ENCODE assay signal across 10 mouse cellular contexts in genomic region chr7:43928521-43928920, GRCm38 (mm10). TPM values are rescaled to one million over a fixed set of nuclear protein-coding genes. Genes with fewer than 3 reads are reported as not detected.
DNase-seq lines count a peak whose midpoint lies in the region; ATAC-seq and TF ChIP-seq lines count a peak whose summit lies in the region.
"Had no signal": no experiment of that assay in that cellular context is flagged by ENCODE, and none has a peak within 500 bp of the region (broad histone marks: within the 10 kb centered on the region; RNA-seq: fewer than 3 reads in every experiment).

No protein-coding gene starts in this region.

- DNase-seq in adrenal gland, adult 2 months = peak; percentile 21
- DNase-seq in adrenal gland, postnatal 25 days = no peak
- DNase-seq in lung, adult 2 months = no peak
- DNase-seq in lung, postnatal 25 days (ENCODE audit: low spot score) = no peak
- peak; percentile 13 for DNase-seq in embryo, embryonic 9.5 days (ENCODE audit: extremely low spot score)
- no peak for DNase-seq in gastrocnemius, adult 18-20 months (ENCODE audit: low spot score)
- DNase-seq in T-cell, adult 2 months (ENCODE audit: low spot score) = no peak

- ATAC-seq in megakaryocyte, adult 5-6 weeks (ENCODE audit: poor library complexity, severe bottlenecking) = peak; percentile 53

- no peak overlapping the region for H3K4me3 ChIP-seq in lung, adult 2 months (replicated peaks; ENCODE audit: extremely low read depth, low read depth, low read length)
- H3K4me3 ChIP-seq: myocyte had no signal

- H3K4me1 ChIP-seq in lung, adult 2 months (ENCODE audit: control insufficient read depth, insufficient read depth, low read length) = no peaks in the 10 kb centered on the region

- peak; percentile 18; the same call in 1 of the 2 replicates for TF ChIP-seq CTCF in lung, adult 2 months (IDR thresholded peaks at IDR 0.05; ENCODE audit: insufficient read depth, low read length)

- no peak for TF ChIP-seq POLR2A in lung, adult 2 months (IDR thresholded peaks at IDR 0.05; ENCODE audit: borderline replicate concordance, extremely low read depth, low read depth, low read length)

- WGBS in lung, adult 2 months = 38% methylated on average over 4 of the region's 4 CpGs

RNA-seq across cellular contexts. Expression of gene Klk15, which starts 5.0 kb away (rescaled TPM):
- not detected for total RNA-seq in adrenal gland, adult 2 months (2021)
- polyA plus RNA-seq in adrenal gland, adult 2 months (2012; rRNA removed) = not detected in 2 replicates
- not detected in 2 replicates for total RNA-seq in adrenal gland, postnatal 25 days (2021)
- polyA plus RNA-seq in lung, adult 2 months (2012; rRNA removed) = not detected in 2 replicates
- 0.55 TPM in 1 of 2 replicates, not detected in the other for total RNA-seq in megakaryocyte, adult 5-6 weeks (2015)
- total RNA-seq in megakaryocyte, adult 5-6 weeks (2017) = not detected in 2 replicates
- total RNA-seq in gastrocnemius, adult 18-20 months (2021) = not detected
- polyA plus RNA-seq: C2C12, myocyte had no signal

RNA-seq across cellular contexts. Expression of gene Klk1b8, which starts 21.9 kb away (rescaled TPM):
- not detected for total RNA-seq in adrenal gland, adult 2 months (2021)
- polyA plus RNA-seq in adrenal gland, adult 2 months (2012; rRNA removed) = not detected in 2 replicates
- not detected in 2 replicates for total RNA-seq in adrenal gland, postnatal 25 days (2021)
- not detected in 2 replicates for polyA plus RNA-seq in lung, adult 2 months (2012; rRNA removed)
- not detected in 2 replicates for total RNA-seq in megakaryocyte, adult 5-6 weeks (2015)
- total RNA-seq in megakaryocyte, adult 5-6 weeks (2017) = not detected in 2 replicates
- not detected for total RNA-seq in gastrocnemius, adult 18-20 months (2021)
- polyA plus RNA-seq: C2C12, myocyte had no signal

RNA-seq across cellular contexts. Expression of gene Klk1b1, which starts 38.0 kb away (rescaled TPM):
- total RNA-seq in adrenal gland, adult 2 months (2021) = not detected
- polyA plus RNA-seq in adrenal gland, adult 2 months (2012; rRNA removed) = not detected in 2 replicates
- total RNA-seq in adrenal gland, postnatal 25 days (2021) = not detected in 2 replicates
- polyA plus RNA-seq in lung, adult 2 months (2012; rRNA removed) = not detected in 2 replicates
- total RNA-seq in megakaryocyte, adult 5-6 weeks (2015) = not detected in 2 replicates
- not detected in 2 replicates for total RNA-seq in megakaryocyte, adult 5-6 weeks (2017)
- not detected for total RNA-seq in gastrocnemius, adult 18-20 months (2021)
- polyA plus RNA-seq: C2C12, myocyte had no signal

RNA-seq across cellular contexts. Expression of gene Klk1b9, which starts 47.3 kb away (rescaled TPM):
- total RNA-seq in adrenal gland, adult 2 months (2021) = not detected
- not detected in 2 replicates for polyA plus RNA-seq in adrenal gland, adult 2 months (2012; rRNA removed)
- total RNA-seq in adrenal gland, postnatal 25 days (2021) = not detected in 2 replicates
- not detected in 2 replicates for polyA plus RNA-seq in lung, adult 2 months (2012; rRNA removed)
- total RNA-seq in megakaryocyte, adult 5-6 weeks (2015) = not detected in 2 replicates
- total RNA-seq in megakaryocyte, adult 5-6 weeks (2017) = not detected in 2 replicates
- not detected for total RNA-seq in gastrocnemius, adult 18-20 months (2021)
- polyA plus RNA-seq: C2C12, myocyte had no signal

RNA-seq across cellular contexts. Expression of gene Klk4, which starts 47.6 kb away (rescaled TPM):
- not detected for total RNA-seq in adrenal gland, adult 2 months (2021)
- not detected in 2 replicates for polyA plus RNA-seq in adrenal gland, adult 2 months (2012; rRNA removed)
- not detected in 2 replicates for total RNA-seq in adrenal gland, postnatal 25 days (2021)
- not detected in 2 replicates for polyA plus RNA-seq in lung, adult 2 months (2012; rRNA removed)
- total RNA-seq in megakaryocyte, adult 5-6 weeks (2015) = not detected in 2 replicates
- total RNA-seq in megakaryocyte, adult 5-6 weeks (2017) = not detected in 2 replicates
- not detected for total RNA-seq in gastrocnemius, adult 18-20 months (2021)
- polyA plus RNA-seq: C2C12 had no signal

Comparison
In these comparisons a context has a peak if more than half of its experiments do, and no peak if none do; other contexts are left out.
1. DNase-seq: peak in adrenal gland, adult 2 months (single experiment) and embryo, embryonic 9.5 days (single experiment); none in adrenal gland, postnatal 25 days (single experiment), lung, adult 2 months (single experiment), lung, postnatal 25 days (single experiment), gastrocnemius, adult 18-20 months (single experiment) and T-cell, adult 2 months (single experiment).